Mouse (Mus musculus): ENCODE measurements around the gene Pex6. TPM values are rescaled to one million over a fixed set of nuclear protein-coding genes. Genes with fewer than 3 reads are reported as not detected.

The Pex6 gene
- polyA plus RNA-seq (2015; fragmentation: Nextera tagmentation; extraction: Ambion mirVana), result 25.6 and 28.5 TPM in 2 replicates

GRCm38 (mm10) chr17:46710959-46711597 lies at the start of gene Pex6:
Gene Pex6 (plus strand): TSS chr17:46711463.
- H3K36me3 ChIP-seq, result peaks cover 26% of the 10 kb centered on the region

DNA sequence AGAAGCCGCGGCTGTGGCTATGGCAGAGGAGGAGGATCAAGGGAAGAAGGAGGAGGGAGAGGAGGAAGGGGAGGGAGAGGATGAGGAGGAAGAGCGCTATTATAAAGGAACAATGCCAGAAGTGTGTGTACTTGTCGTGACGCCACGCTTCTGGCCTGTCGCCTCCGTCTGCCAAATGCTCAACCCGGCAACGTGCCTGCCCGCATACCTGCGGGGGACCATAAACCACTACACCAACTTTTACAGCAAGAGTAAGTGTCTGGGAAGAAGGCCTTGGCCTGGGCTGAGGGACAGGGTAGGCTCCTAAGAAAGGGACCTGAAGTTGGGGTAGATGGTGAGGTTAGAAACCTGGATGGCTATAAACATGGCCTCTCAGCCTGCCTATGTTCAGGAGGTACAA lies 49.3 kb upstream of the Pex6 start:
- H3K9ac ChIP-seq, result no peak overlapping the region
- no peak for ATAC-seq (replicated peaks; ENCODE audit: low FRiP score)
- peaks cover 99% of the 10 kb centered on the region for H3K36me3 ChIP-seq
- H3K4me3 ChIP-seq (replicated peaks), result no peak overlapping the region
- no peak overlapping the region for H3K4me2 ChIP-seq
- H3K27ac ChIP-seq, result no peak overlapping the region
- no peaks in the 10 kb centered on the region for H3K27me3 ChIP-seq
- peaks cover under 1% of the 10 kb centered on the region; the same call in 1 of the 2 replicates for H3K4me1 ChIP-seq
- 80% methylated on average over 12 of the region's 12 CpGs for WGBS
- no peaks in the 10 kb centered on the region for H3K9me3 ChIP-seq (replicated peaks)

More at GRCm38 (mm10) chr17:46710959-46711597, at the start of gene Pex6:
- WGBS, result 7% methylated on average over 36 of the region's 36 CpGs
- no peaks in the 10 kb centered on the region for H3K27me3 ChIP-seq
- H3K4me1 ChIP-seq, result peaks cover 20% of the 10 kb centered on the region
- peak; percentile 88 for ATAC-seq (replicated peaks; ENCODE audit: low FRiP score)
- no peaks in the 10 kb centered on the region for H3K9me3 ChIP-seq (replicated peaks)
- H3K9ac ChIP-seq, result peak within 1 kb of the TSS; percentile 95
- H3K4me2 ChIP-seq, result peak within 1 kb of the TSS; percentile 94
- H3K27ac ChIP-seq, result peak within 1 kb of the TSS; percentile 80
- peak within 1 kb of the TSS; percentile 98 for H3K4me3 ChIP-seq (replicated peaks)

DNA sequence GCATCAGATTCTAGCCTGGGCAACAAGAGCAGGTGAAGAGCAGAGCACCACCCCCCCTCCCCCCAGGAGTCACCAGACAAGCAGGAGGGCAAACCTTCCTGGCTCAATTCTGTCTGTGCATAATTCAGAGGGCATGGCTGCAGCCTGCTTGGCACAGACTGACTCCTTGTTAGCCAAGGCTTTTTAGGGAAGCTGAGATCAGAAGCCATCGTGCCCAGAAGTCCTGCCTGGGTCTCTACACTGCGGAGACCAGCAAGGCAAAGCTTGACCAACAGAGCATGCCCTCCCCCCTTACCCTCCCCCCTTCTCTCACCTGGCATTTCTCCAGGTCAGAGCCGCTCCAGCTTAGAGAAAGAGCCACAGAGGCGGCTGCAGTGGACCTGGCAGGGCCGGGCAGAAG lies 48.5 kb upstream of the Pex6 start:
- no peak overlapping the region for H3K4me2 ChIP-seq
- ATAC-seq (replicated peaks; ENCODE audit: low FRiP score), result no peak
- no peak overlapping the region for H3K4me3 ChIP-seq (replicated peaks)
- H3K27me3 ChIP-seq, result no peaks in the 10 kb centered on the region
- 74% methylated on average over 5 of the region's 5 CpGs for WGBS
- H3K4me1 ChIP-seq, result no peaks in the 10 kb centered on the region
- H3K36me3 ChIP-seq, result peaks cover 98% of the 10 kb centered on the region
- H3K9ac ChIP-seq, result no peak overlapping the region
- H3K9me3 ChIP-seq (replicated peaks), result no peaks in the 10 kb centered on the region
- no peak overlapping the region for H3K27ac ChIP-seq

GRCm38 (mm10) chr17:46667712-46668111 lies 43.6 kb upstream of the Pex6 start:
- H3K9me3 ChIP-seq (replicated peaks), result no peaks in the 10 kb centered on the region
- H3K4me2 ChIP-seq, result no peak overlapping the region
- H3K27ac ChIP-seq, result no peak overlapping the region
- H3K36me3 ChIP-seq, result peaks cover 93% of the 10 kb centered on the region
- H3K4me1 ChIP-seq, result peaks cover 3% of the 10 kb centered on the region; the same call in 1 of the 2 replicates
- no peaks in the 10 kb centered on the region for H3K27me3 ChIP-seq
- H3K9ac ChIP-seq, result no peak overlapping the region
- ATAC-seq (replicated peaks; ENCODE audit: low FRiP score), result no peak
- 88% methylated on average over 16 of the region's 16 CpGs for WGBS
- no peak overlapping the region for H3K4me3 ChIP-seq (replicated peaks)

GRCm38 (mm10) chr17:46669911-46670310 lies 41.4 kb upstream of the Pex6 start:
- no peaks in the 10 kb centered on the region for H3K9me3 ChIP-seq (replicated peaks)
- H3K9ac ChIP-seq, result no peak overlapping the region
- H3K27me3 ChIP-seq, result no peaks in the 10 kb centered on the region
- no peak for ATAC-seq (replicated peaks; ENCODE audit: low FRiP score)
- peaks cover 76% of the 10 kb centered on the region for H3K36me3 ChIP-seq
- WGBS, result 96% methylated on average over 10 of the region's 10 CpGs
- H3K27ac ChIP-seq, result no peak overlapping the region
- H3K4me2 ChIP-seq, result no peak overlapping the region
- peaks cover 19% of the 10 kb centered on the region for H3K4me1 ChIP-seq
- H3K4me3 ChIP-seq (replicated peaks), result no peak overlapping the region

- Histone ChIP-seq H3K9me3 (replicated peaks) (no peaks in the 10 kb centered on the region), H3K27ac (peak within 1 kb of the TSS; percentile 93), H3K36me3 (peaks cover 72% of the 10 kb centered on the region), H3K4me3 (replicated peaks) (peak within 1 kb of the TSS; percentile 85), H3K4me2 (peak within 1 kb of the TSS; percentile 61), H3K4me1 (peaks cover 38% of the 10 kb centered on the region), H3K27me3 (no peaks in the 10 kb centered on the region), H3K9ac (peak within 1 kb of the TSS; percentile 76)
- ATAC-seq (replicated peaks; ENCODE audit: low FRiP score), result peak; percentile 93
- under 1% methylated on average over 43 of the region's 43 CpGs for WGBS
Measured at GRCm38 (mm10) chr17:46673850-46674529, 37.3 kb upstream of the Pex6 start, which contains the start of gene Rrp36. Gene Rrp36 (minus strand): TSS chr17:46674352.

DNA sequence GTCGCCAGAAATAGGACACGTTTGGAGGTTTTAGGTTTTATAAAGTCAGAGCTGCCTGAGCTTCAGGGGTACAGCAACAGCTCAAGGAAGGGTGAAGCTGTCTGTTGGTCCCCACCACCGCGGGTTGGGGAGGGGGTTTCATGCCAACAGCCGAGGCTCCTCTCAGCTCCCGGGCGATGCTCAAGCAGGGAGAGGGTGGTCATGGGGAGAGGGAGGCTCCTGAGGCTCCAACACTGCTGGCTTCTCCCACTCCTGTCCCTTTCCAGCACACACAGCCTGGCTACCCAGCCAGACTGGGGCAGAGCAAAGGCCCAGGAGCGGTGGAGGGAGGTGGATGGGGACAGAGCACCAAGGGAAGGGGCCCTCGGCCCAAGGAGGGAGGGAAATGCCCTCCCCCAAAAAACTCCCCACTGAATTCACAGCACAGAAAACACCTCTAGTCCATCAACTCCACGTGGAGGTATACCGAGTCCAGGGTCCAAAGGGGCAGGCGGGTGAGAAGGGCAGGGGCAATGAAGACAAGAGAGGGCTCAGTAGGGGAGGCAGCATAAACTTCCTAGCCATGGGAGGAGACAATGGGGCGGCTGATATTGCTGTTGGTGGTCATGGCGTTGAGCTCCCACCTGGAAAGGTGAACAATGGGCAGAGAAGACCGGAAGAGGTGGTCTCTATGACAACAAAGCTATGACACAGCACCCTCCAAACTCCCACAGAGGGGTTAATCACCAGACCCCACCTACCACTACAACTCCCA lies 36.6 kb upstream of the Pex6 start:
- Histone ChIP-seq H3K4me1 (peaks cover 45% of the 10 kb centered on the region), H3K27me3 (no peaks in the 10 kb centered on the region), H3K4me3 (replicated peaks) (peak overlapping the region; percentile 85), H3K9ac (peak overlapping the region; percentile 76), H3K9me3 (replicated peaks) (no peaks in the 10 kb centered on the region), H3K27ac (peak overlapping the region; percentile 93), H3K4me2 (peak overlapping the region; percentile 61), H3K36me3 (peaks cover 65% of the 10 kb centered on the region)
- WGBS, result 20% methylated on average over 15 of the region's 15 CpGs
- peak; percentile 60 for ATAC-seq (replicated peaks; ENCODE audit: low FRiP score)

GRCm38 (mm10) chr17:46678416-46678815 lies 32.8 kb upstream of the Pex6 start, which contains the start of gene Mea1:
Gene Mea1 (plus strand): TSS chr17:46678793.
- Histone ChIP-seq H3K4me1 (peaks cover 48% of the 10 kb centered on the region), H3K9ac (peak within 1 kb of the TSS; percentile 86), H3K9me3 (replicated peaks) (no peaks in the 10 kb centered on the region), H3K4me3 (replicated peaks) (peak within 1 kb of the TSS; percentile 95), H3K27ac (peak within 1 kb of the TSS; percentile 97), H3K4me2 (peak within 1 kb of the TSS; percentile 89), H3K36me3 (peaks cover 47% of the 10 kb centered on the region), H3K27me3 (no peaks in the 10 kb centered on the region)
- WGBS, result 68% methylated on average over 8 of the region's 9 CpGs
- ATAC-seq (replicated peaks; ENCODE audit: low FRiP score), result no peak

DNA sequence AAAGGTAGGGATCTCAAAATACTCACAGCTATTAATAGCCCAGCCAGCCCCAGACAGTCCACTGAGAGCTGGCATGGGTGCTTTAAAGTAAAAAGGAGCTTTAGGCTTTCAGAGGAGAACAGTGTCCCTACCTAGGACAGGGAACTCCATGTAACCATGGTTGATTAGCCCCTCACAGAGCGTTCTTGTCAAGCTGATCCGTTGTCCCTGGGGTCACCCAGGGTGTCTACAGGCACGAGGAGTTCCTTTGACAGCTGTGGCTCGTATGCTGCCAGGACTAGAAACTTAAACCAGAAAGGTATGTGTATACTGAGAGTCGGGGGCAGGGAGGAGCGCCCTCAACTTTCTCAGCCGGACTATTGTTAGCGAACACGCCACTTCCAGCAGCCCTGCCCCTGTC lies 32.4 kb upstream of the Pex6 start:
- no peak for ATAC-seq (replicated peaks; ENCODE audit: low FRiP score)
- H3K27me3 ChIP-seq, result no peaks in the 10 kb centered on the region
- peaks cover 52% of the 10 kb centered on the region for H3K36me3 ChIP-seq
- peak overlapping the region; percentile 86 for H3K9ac ChIP-seq
- no peaks in the 10 kb centered on the region for H3K9me3 ChIP-seq (replicated peaks)
- H3K4me2 ChIP-seq, result peak overlapping the region; percentile 89
- H3K4me3 ChIP-seq (replicated peaks), result peak overlapping the region; percentile 95
- H3K4me1 ChIP-seq, result peaks cover 47% of the 10 kb centered on the region
- 30% methylated on average over 9 of the region's 9 CpGs for WGBS
- peak overlapping the region; percentile 97 for H3K27ac ChIP-seq

DNA sequence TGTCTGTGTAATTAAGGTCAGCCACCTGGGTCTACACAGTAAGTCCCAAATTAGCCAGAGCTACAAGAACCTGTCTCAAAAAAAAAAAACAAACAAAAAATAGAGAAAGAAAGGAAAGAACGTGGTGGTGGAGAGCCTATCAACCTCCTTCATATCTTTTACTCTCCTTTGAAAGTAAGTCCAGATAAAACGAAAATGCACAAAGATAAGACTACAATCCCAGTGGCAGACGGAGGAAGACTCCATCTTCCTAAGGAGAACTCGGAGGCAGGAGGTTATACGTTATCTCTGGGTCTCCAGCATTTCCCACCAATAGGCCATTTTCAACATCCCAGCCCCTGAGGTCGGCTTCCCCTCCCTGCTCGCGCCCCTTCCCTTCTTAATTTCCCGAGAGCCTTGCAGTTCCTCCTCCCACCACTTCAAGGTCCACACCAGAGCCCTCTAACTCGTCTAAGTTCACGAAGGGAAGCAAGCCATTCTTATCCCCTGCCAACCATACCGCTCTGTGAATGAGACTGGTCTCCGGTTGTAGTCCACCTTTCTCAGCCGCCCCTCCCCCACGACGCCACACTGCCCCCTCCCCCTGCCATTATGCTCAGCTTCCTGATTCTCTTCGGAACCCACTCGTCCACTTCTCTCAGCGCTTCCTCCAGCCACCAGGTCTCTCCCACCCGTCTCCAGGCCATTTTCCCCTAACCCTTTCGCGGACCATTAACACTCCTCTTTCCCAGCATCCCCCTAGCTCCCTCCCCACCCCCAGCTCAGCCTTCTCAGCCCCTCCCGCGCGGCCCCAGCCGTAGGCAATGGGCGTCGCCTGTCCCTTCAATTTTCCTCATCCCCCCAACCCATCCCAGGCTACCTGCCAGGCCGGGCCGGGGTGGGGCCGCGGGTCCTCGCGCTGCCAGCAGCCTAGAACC lies 31.2 kb upstream of the Pex6 start:
- Histone ChIP-seq H3K4me3 (replicated peaks) (peak overlapping the region; percentile 95), H3K9ac (peak overlapping the region; percentile 86), H3K4me1 (peaks cover 38% of the 10 kb centered on the region), H3K27me3 (no peaks in the 10 kb centered on the region), H3K9me3 (replicated peaks) (no peaks in the 10 kb centered on the region), H3K4me2 (peak overlapping the region; percentile 89), H3K27ac (peak overlapping the region; percentile 97), H3K36me3 (peaks cover 57% of the 10 kb centered on the region)
- peak; percentile 12 for ATAC-seq (replicated peaks; ENCODE audit: low FRiP score)
- under 1% methylated on average over 34 of the region's 34 CpGs for WGBS

GRCm38 (mm10) chr17:46680760-46681373 lies 30.4 kb upstream of the Pex6 start, which contains the start of gene Klhdc3:
Gene Klhdc3 (minus strand): TSS chr17:46680914.
- H3K9me3 ChIP-seq (replicated peaks), result no peaks in the 10 kb centered on the region
- peaks cover 57% of the 10 kb centered on the region for H3K36me3 ChIP-seq
- ATAC-seq (replicated peaks; ENCODE audit: low FRiP score), result peak; percentile 97
- peak within 1 kb of the TSS; percentile 97 for H3K27ac ChIP-seq
- WGBS, result under 1% methylated on average over 49 of the region's 49 CpGs
- H3K4me2 ChIP-seq, result peak within 1 kb of the TSS; percentile 89
- H3K4me1 ChIP-seq, result peaks cover 36% of the 10 kb centered on the region
- H3K27me3 ChIP-seq, result no peaks in the 10 kb centered on the region
- H3K4me3 ChIP-seq (replicated peaks), result peak within 1 kb of the TSS; percentile 95
- H3K9ac ChIP-seq, result peak within 1 kb of the TSS; percentile 86

Data from kidney, embryonic 15.5 days (tissue).